Mouse (Mus musculus): ENCODE data around the gene Id3. TPM values are rescaled to one million over a fixed set of nuclear protein-coding genes. Genes with fewer than 3 reads are reported as not detected.
"Not testable (repeated sequence)": the region's sequence is repeated elsewhere in the genome, so short reads cannot be mapped to it uniquely, and the experiment has no call there.

The Id3 gene
- 500 and 543 TPM in 2 replicates for polyA plus RNA-seq (2014; fragmentation: Nextera tagmentation; extraction: Ambion mirVana)

GRCm38 (mm10) chr4:136143193-136143976 is at the start of gene Id3:
Gene Id3, plus strand, starts transcription at chr4:136143497.
- WGBS: under 1% methylated on average over 39 of the region's 39 CpGs
- Histone ChIP-seq H3K4me1 (ENCODE audit: control insufficient read depth, insufficient read depth, low read length) (peaks cover 62% of the 10 kb centered on the region), H3K27ac (ENCODE audit: low read depth, low read length) (peak within 1 kb of the TSS; percentile 86), H3K9me3 (ENCODE audit: control insufficient read depth, low read length) (no peaks in the 10 kb centered on the region), H3K27me3 (ENCODE audit: control insufficient read depth, insufficient read depth, low read length) (no peaks in the 10 kb centered on the region), H3K4me3 (ENCODE audit: low read depth, low read length) (peak within 1 kb of the TSS; percentile 81), H3K36me3 (ENCODE audit: control insufficient read depth, insufficient read depth, low read length) (no peaks in the 10 kb centered on the region), H3K4me2 (peak within 1 kb of the TSS; percentile 72), H3K9ac (ENCODE audit: low read length) (peak within 1 kb of the TSS; percentile 90)
- ATAC-seq (ENCODE audit: low FRiP score) (peak; percentile 80), DNase-seq (ENCODE audit: low spot score, missing footprints) (peak; percentile 99)

DNA sequence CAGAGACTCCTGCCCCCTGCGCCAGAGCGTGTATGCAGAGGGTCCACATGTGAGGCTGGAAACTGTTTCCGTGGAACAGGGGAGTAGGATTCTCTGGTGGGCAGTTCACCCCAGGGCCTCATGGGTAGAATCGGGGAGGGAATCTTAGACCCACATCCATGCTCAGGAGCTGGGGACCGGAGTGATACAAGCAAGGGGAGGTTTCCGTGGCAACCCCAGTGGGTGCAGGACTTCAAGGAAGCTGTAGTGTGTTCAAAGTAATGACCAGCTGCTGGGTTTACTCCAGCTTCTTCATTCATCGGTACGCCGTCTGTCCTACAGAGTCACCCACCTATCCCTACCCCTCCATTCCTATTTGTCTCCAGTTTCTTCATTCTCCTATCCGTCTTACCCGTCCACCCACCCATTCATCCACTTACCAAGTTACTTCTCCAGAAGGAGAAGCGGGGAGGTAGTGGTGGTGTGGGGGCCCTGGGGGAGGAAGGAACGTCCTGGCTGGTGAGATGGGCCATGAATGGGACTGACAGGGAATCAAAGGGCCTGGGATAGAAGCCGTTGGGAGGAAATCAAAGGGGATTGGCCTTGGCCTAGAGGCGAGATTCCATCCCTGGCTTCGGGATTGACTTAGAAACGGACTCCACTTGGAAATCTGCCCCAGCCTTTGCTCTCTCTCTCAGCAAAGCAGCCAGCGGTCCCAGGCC is 48.6 kb upstream of the Id3 start:
- no peak for ATAC-seq (ENCODE audit: low FRiP score)
- no peak overlapping the region for H3K27ac ChIP-seq (ENCODE audit: low read depth, low read length)
- 67% methylated on average over 18 of the region's 18 CpGs for WGBS
- peaks cover 2% of the 10 kb centered on the region; the same call in 1 of the 2 replicates for H3K4me1 ChIP-seq (ENCODE audit: control insufficient read depth, insufficient read depth, low read length)
- H3K4me3 ChIP-seq (ENCODE audit: low read depth, low read length): no peak overlapping the region
- H3K27me3 ChIP-seq (ENCODE audit: control insufficient read depth, insufficient read depth, low read length): no peaks in the 10 kb centered on the region
- H3K36me3 ChIP-seq (ENCODE audit: control insufficient read depth, insufficient read depth, low read length): no peaks in the 10 kb centered on the region
- H3K9me3 ChIP-seq (ENCODE audit: control insufficient read depth, low read length): no peaks in the 10 kb centered on the region
- no peak overlapping the region for H3K4me2 ChIP-seq
- DNase-seq (ENCODE audit: low spot score, missing footprints): no peak
- H3K9ac ChIP-seq (ENCODE audit: low read length): no peak overlapping the region

GRCm38 (mm10) chr4:136095490-136096105 is 47.7 kb upstream of the Id3 start:
- no peak overlapping the region for H3K27ac ChIP-seq (ENCODE audit: low read depth, low read length)
- no peak for DNase-seq (ENCODE audit: low spot score, missing footprints)
- no peaks in the 10 kb centered on the region for H3K36me3 ChIP-seq (ENCODE audit: control insufficient read depth, insufficient read depth, low read length)
- H3K27me3 ChIP-seq (ENCODE audit: control insufficient read depth, insufficient read depth, low read length): no peaks in the 10 kb centered on the region
- ATAC-seq (ENCODE audit: low FRiP score): no peak
- H3K9ac ChIP-seq (ENCODE audit: low read length): no peak overlapping the region
- no peak overlapping the region for H3K4me2 ChIP-seq
- WGBS: 81% methylated on average over 9 of the region's 9 CpGs
- no peak overlapping the region for H3K4me3 ChIP-seq (ENCODE audit: low read depth, low read length)
- no peaks in the 10 kb centered on the region for H3K9me3 ChIP-seq (ENCODE audit: control insufficient read depth, low read length)
- peaks cover 2% of the 10 kb centered on the region; the same call in 1 of the 2 replicates for H3K4me1 ChIP-seq (ENCODE audit: control insufficient read depth, insufficient read depth, low read length)

- Histone ChIP-seq H3K27ac (ENCODE audit: low read depth, low read length) (no peak overlapping the region), H3K27me3 (ENCODE audit: control insufficient read depth, insufficient read depth, low read length) (no peaks in the 10 kb centered on the region), H3K9ac (ENCODE audit: low read length) (no peak overlapping the region), H3K4me2 (no peak overlapping the region), H3K9me3 (ENCODE audit: control insufficient read depth, low read length) (no peaks in the 10 kb centered on the region), H3K36me3 (ENCODE audit: control insufficient read depth, insufficient read depth, low read length) (no peaks in the 10 kb centered on the region), H3K4me3 (ENCODE audit: low read depth, low read length) (no peak overlapping the region), H3K4me1 (ENCODE audit: control insufficient read depth, insufficient read depth, low read length) (peaks cover 2% of the 10 kb centered on the region; the same call in 1 of the 2 replicates)
- no peak for ATAC-seq (ENCODE audit: low FRiP score)
- WGBS: 64% methylated on average over 11 of the region's 11 CpGs
- DNase-seq (ENCODE audit: low spot score, missing footprints): no peak
Measured at GRCm38 (mm10) chr4:136096446-136097113, 46.7 kb upstream of the Id3 start.

- no peaks in the 10 kb centered on the region; the same call in 1 of the 2 replicates for H3K27me3 ChIP-seq (ENCODE audit: control insufficient read depth, insufficient read depth, low read length)
- H3K4me3 ChIP-seq (ENCODE audit: low read depth, low read length): no peak overlapping the region
- no peaks in the 10 kb centered on the region for H3K9me3 ChIP-seq (ENCODE audit: control insufficient read depth, low read length)
- no peak overlapping the region for H3K9ac ChIP-seq (ENCODE audit: low read length)
- no peaks in the 10 kb centered on the region for H3K36me3 ChIP-seq (ENCODE audit: control insufficient read depth, insufficient read depth, low read length)
- DNase-seq (ENCODE audit: low spot score, missing footprints): no peak
- H3K27ac ChIP-seq (ENCODE audit: low read depth, low read length): no peak overlapping the region
- H3K4me2 ChIP-seq: no peak overlapping the region
- ATAC-seq (ENCODE audit: low FRiP score): no peak
- peaks cover 2% of the 10 kb centered on the region; the same call in 1 of the 2 replicates for H3K4me1 ChIP-seq (ENCODE audit: control insufficient read depth, insufficient read depth, low read length)
- WGBS: 92% methylated on average over 3 of the region's 3 CpGs
Measured at GRCm38 (mm10) chr4:136098446-136098845, 44.9 kb upstream of the Id3 start.

- WGBS: 78% methylated on average over 12 of the region's 12 CpGs
- Histone ChIP-seq H3K4me2 (no peak overlapping the region), H3K9ac (ENCODE audit: low read length) (no peak overlapping the region), H3K27me3 (ENCODE audit: control insufficient read depth, insufficient read depth, low read length) (peaks cover 2% of the 10 kb centered on the region; the same call in 1 of the 2 replicates), H3K36me3 (ENCODE audit: control insufficient read depth, insufficient read depth, low read length) (no peaks in the 10 kb centered on the region), H3K9me3 (ENCODE audit: control insufficient read depth, low read length) (no peaks in the 10 kb centered on the region), H3K27ac (ENCODE audit: low read depth, low read length) (no peak overlapping the region), H3K4me1 (ENCODE audit: control insufficient read depth, insufficient read depth, low read length) (peaks cover 11% of the 10 kb centered on the region), H3K4me3 (ENCODE audit: low read depth, low read length) (no peak overlapping the region)
- ATAC-seq (ENCODE audit: low FRiP score) (no peak), DNase-seq (ENCODE audit: low spot score, missing footprints) (no peak)
Measured at GRCm38 (mm10) chr4:136100396-136101070, 42.8 kb upstream of the Id3 start.

DNA sequence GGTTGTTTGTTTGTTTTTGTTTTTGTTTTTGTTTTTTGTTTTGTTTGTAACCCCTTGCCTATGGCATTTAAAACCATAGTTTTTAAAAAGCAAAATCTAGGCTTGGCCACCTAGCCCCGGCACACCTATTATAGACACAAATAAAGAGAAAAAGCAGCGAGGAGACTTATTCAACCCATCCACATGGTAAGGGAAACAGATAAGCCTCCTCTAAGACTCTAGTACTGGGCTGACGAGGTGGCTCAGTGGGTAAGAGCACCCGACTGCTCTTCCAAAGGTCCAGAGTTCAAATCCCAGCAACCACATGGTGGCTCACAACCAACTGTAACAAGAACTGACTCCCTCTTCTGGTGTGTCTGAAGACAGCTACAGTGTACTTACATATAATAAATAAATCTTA is 41.5 kb upstream of the Id3 start:
- ATAC-seq (ENCODE audit: low FRiP score); H3K27ac ChIP-seq (ENCODE audit: low read depth, low read length); H3K4me2 ChIP-seq; H3K36me3 ChIP-seq (ENCODE audit: control insufficient read depth, insufficient read depth, low read length); DNase-seq (ENCODE audit: low spot score, missing footprints); H3K9me3 ChIP-seq (ENCODE audit: control insufficient read depth, low read length); H3K27me3 ChIP-seq (ENCODE audit: control insufficient read depth, insufficient read depth, low read length); H3K9ac ChIP-seq (ENCODE audit: low read length); H3K4me3 ChIP-seq (ENCODE audit: low read depth, low read length): not testable (repeated sequence)
- peaks cover 11% of the 10 kb centered on the region for H3K4me1 ChIP-seq (ENCODE audit: control insufficient read depth, insufficient read depth, low read length)
- WGBS: 83% methylated on average over 4 of the region's 4 CpGs

GRCm38 (mm10) chr4:136104590-136105337 is 38.5 kb upstream of the Id3 start:
- peak overlapping the region; percentile 44; the same call in 1 of the 2 replicates for H3K9ac ChIP-seq (ENCODE audit: low read length)
- ATAC-seq (ENCODE audit: low FRiP score) (peak; percentile 61), DNase-seq (ENCODE audit: low spot score, missing footprints) (peak; percentile 92)
- H3K4me3 ChIP-seq (ENCODE audit: low read depth, low read length): no peak overlapping the region
- peaks cover 2% of the 10 kb centered on the region; the same call in 1 of the 2 replicates for H3K27me3 ChIP-seq (ENCODE audit: control insufficient read depth, insufficient read depth, low read length)
- H3K9me3 ChIP-seq (ENCODE audit: control insufficient read depth, low read length): no peaks in the 10 kb centered on the region
- peaks cover 11% of the 10 kb centered on the region for H3K4me1 ChIP-seq (ENCODE audit: control insufficient read depth, insufficient read depth, low read length)
- WGBS: 6% methylated on average over 18 of the region's 18 CpGs
- peak overlapping the region; percentile 31 for H3K4me2 ChIP-seq
- H3K36me3 ChIP-seq (ENCODE audit: control insufficient read depth, insufficient read depth, low read length): no peaks in the 10 kb centered on the region
- no peak overlapping the region for H3K27ac ChIP-seq (ENCODE audit: low read depth, low read length)
